Comparison of ENCODE assay signal across 30 mouse cellular contexts in the genomic region with DNA sequence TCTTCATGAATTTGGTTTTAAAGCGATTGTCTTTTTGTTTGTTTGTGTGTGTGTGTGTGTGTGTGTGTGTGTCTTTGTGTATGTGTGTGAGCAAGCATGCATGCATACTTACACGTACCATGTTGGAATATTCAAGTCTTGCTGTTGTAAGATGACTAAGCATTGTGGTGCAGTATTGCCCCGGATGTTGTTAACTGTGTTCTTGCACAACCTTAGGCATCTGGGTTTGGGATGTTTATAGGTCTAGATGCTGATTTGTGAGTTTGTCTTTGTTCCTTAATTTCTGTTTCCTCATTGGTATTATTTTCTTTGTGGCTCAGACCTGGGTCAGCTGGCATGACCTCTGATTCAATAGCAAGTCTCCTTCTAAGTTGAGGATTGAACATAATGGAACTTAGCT. TPM values are rescaled to one million over a fixed set of nuclear protein-coding genes. Genes with fewer than 3 reads are reported as not detected.
DNase-seq lines count a peak whose midpoint lies in the region; ATAC-seq and TF ChIP-seq lines count a peak whose summit lies in the region.
"Had no signal": no experiment of that assay in that cellular context is flagged by ENCODE, and none has a peak within 500 bp of the region (broad histone marks: within the 10 kb centered on the region; RNA-seq: fewer than 3 reads in every experiment).

No protein-coding gene starts in this region.

- no peaks in the 10 kb centered on the region for H3K27me3 ChIP-seq in midbrain, postnatal 0 days (ENCODE audit: insufficient read depth, low read length)
- H3K27me3 ChIP-seq: CH12.LX; embryonic facial prominence, embryonic 13.5 days; embryonic facial prominence, embryonic 15.5 days; forebrain, embryonic 12.5 days; Patski had no signal

- 91% methylated on average over 3 of the region's 3 CpGs for WGBS in midbrain, postnatal 0 days

- H3K27ac ChIP-seq in midbrain, postnatal 0 days (ENCODE audit: low read depth, low read length): no peak overlapping the region
- H3K27ac ChIP-seq: embryonic facial prominence, embryonic 13.5 days; embryonic facial prominence, embryonic 15.5 days; forebrain, embryonic 10.5 days; forebrain, embryonic 12.5 days had no signal

- H3K4me1 ChIP-seq in midbrain, postnatal 0 days (ENCODE audit: insufficient read depth, low read length): no peaks in the 10 kb centered on the region
- H3K4me1 ChIP-seq: embryonic facial prominence, embryonic 13.5 days; embryonic facial prominence, embryonic 15.5 days; forebrain, embryonic 10.5 days; forebrain, embryonic 12.5 days had no signal

- no peak for TF ChIP-seq CTCF in midbrain, postnatal 0 days (IDR thresholded peaks at IDR 0.05)

- H3K9ac ChIP-seq in midbrain, postnatal 0 days (replicated peaks; ENCODE audit: low read length, poor library complexity, severe bottlenecking): no peak overlapping the region
- H3K9ac ChIP-seq: embryonic facial prominence, embryonic 13.5 days; embryonic facial prominence, embryonic 15.5 days; forebrain, embryonic 12.5 days had no signal

- DNase-seq in spleen, adult 18-20 months: no peak
- DNase-seq in midbrain, postnatal 0 days (ENCODE audit: low spot score): no peak
- no peak for DNase-seq in embryo, embryonic 9.5 days (ENCODE audit: extremely low spot score)
- DNase-seq in gastrocnemius, postnatal 10 days: no peak
- DNase-seq: adrenal gland, adult 2 months; adrenal gland, postnatal 10 days; adrenal gland, postnatal 25 days; cerebellum, adult 11 months; cerebellum, adult 18-20 months; cerebellum, adult 8-10 months; cerebellum, adult 9-11 months; cerebellum, postnatal 14 days; cerebellum, postnatal 36 days had no signal

- H3K36me3 ChIP-seq in midbrain, postnatal 0 days (ENCODE audit: insufficient read depth, low read length): no peaks in the 10 kb centered on the region
- H3K36me3 ChIP-seq: embryonic facial prominence, embryonic 13.5 days; embryonic facial prominence, embryonic 15.5 days; forebrain, embryonic 10.5 days; forebrain, embryonic 12.5 days; G1E had no signal

- H3K4me2 ChIP-seq in midbrain, postnatal 0 days (ENCODE audit: low read depth, low read length, poor library complexity, severe bottlenecking): no peak overlapping the region
- H3K4me2 ChIP-seq: embryonic facial prominence, embryonic 13.5 days; embryonic facial prominence, embryonic 15.5 days; forebrain, embryonic 12.5 days had no signal

- H3K9me3 ChIP-seq in midbrain, postnatal 0 days (ENCODE audit: low read length): peaks cover 18% of the 10 kb centered on the region
- H3K9me3 ChIP-seq: G1E had no signal

- H3K4me3 ChIP-seq in midbrain, postnatal 0 days (ENCODE audit: low read depth, low read length): no peak overlapping the region
- H3K4me3 ChIP-seq: embryonic facial prominence, embryonic 13.5 days; embryonic facial prominence, embryonic 15.5 days; erythroblast, embryonic 14.5 days; forebrain, embryonic 10.5 days; forebrain, embryonic 12.5 days had no signal

- ATAC-seq in granulocyte monocyte progenitor cell, adult 5-6 weeks (replicated peaks; ENCODE audit: poor library complexity, severe bottlenecking): peak; percentile 93
- ATAC-seq in megakaryocyte, adult 5-6 weeks (ENCODE audit: poor library complexity, severe bottlenecking): peak; percentile 86
- ATAC-seq in monocyte, adult 5-6 weeks (replicated peaks; ENCODE audit: insufficient number of reproducible peaks, low FRiP score, low TSS enrichment, poor library complexity, severe bottlenecking): peak; percentile 88
- ATAC-seq in midbrain, postnatal 0 days (ENCODE audit: low FRiP score): no peak
- ATAC-seq: forebrain, embryonic 14.5 days; forebrain, embryonic 16.5 days; Patski had no signal

RNA-seq across cellular contexts. Expression of a gene that starts 11.9 kb away (rescaled TPM):
- total RNA-seq in granulocyte monocyte progenitor cell, adult 5-6 weeks (2014; fragmentation: Nextera tagmentation): not detected in 2 replicates
- total RNA-seq in granulocyte monocyte progenitor cell, adult 5-6 weeks (2017): not detected in 2 replicates
- 10.9 and 12.4 TPM in 2 replicates for total RNA-seq in megakaryocyte, adult 5-6 weeks (2015)
- total RNA-seq in megakaryocyte, adult 5-6 weeks (2017): 19.6 and 20.1 TPM in 2 replicates
- total RNA-seq in monocyte, adult 5-6 weeks (2017): 99.2 to 194 TPM (median 185 TPM) in 3 replicates
- total RNA-seq in midbrain, postnatal 0 days (2014; rRNA removed): not detected in 2 replicates
- polyA plus RNA-seq in midbrain, postnatal 0 days (2015; fragmentation: Nextera tagmentation; extraction: Ambion mirVana): not detected in 2 replicates
- not detected for total RNA-seq in gastrocnemius, postnatal 10 days (2021)
- total RNA-seq: adrenal gland, postnatal 25 days; adrenal gland, postnatal 4 days; CH12.LX; G1E had no signal
- polyA plus RNA-seq: adrenal gland, adult 2 months; brain, embryonic 14.5 days; C2C12; embryonic facial prominence, embryonic 11.5 days; embryonic facial prominence, embryonic 13.5 days; embryonic facial prominence, embryonic 15.5 days; erythroblast, embryonic 14.5 days; forebrain, embryonic 10.5 days; forebrain, embryonic 12.5 days; forebrain, embryonic 14.5 days; forebrain, embryonic 16.5 days; G1E; Patski had no signal

Comparison
In these comparisons a context has a peak if more than half of its experiments do, and no peak if none do; other contexts are left out.
1. RNA of a gene that starts 11.9 kb away (total RNA-seq): 99.2 to 194 TPM in monocyte, adult 5-6 weeks and 10.9 to 20.1 TPM in megakaryocyte, adult 5-6 weeks; not detected in gastrocnemius, postnatal 10 days, not detected in granulocyte monocyte progenitor cell, adult 5-6 weeks and not detected in midbrain, postnatal 0 days; every median in the first group is over 10 times any median in the second.